Mouse (Mus musculus) hindbrain, postnatal 0 days (tissue): ENCODE measurements around the gene Gm10643. TPM values are rescaled to one million over a fixed set of nuclear protein-coding genes. Genes with fewer than 3 reads are reported as not detected.

Experiments used
- ATAC-seq: fragments of 200-750 bp; cut with Nextera tagmentation; 2 replicates; pipeline ENCODE4 v1.8.0; 2017; ENCODE audit warnings: mild to moderate bottlenecking, moderate TSS enrichment, moderate library complexity
- DNase-seq: peaks from one replicate; pipeline ENCODE4 v3.0.0-alpha.2; 2015; ENCODE audit warnings: low spot score
- H3K27ac ChIP-seq: fragments of 300-500 bp; sonication (generic); 2 replicates; pipeline ENCODE4 v1.5.1; 2014; ENCODE audit warnings: mild to moderate bottlenecking
- H3K27me3 ChIP-seq: fragments of 300-500 bp; sonication (generic); 2 replicates; pipeline ENCODE4 v1.6.1; 2014; ENCODE audit warnings: low read length, mixed read lengths; ENCODE audit not compliant: insufficient read depth
- H3K36me3 ChIP-seq: fragments of 300-500 bp; sonication (generic); 2 replicates; pipeline ENCODE4 v1.6.1; 2014; ENCODE audit warnings: low read length, mixed read lengths; ENCODE audit not compliant: insufficient read depth
- H3K4me1 ChIP-seq: fragments of 300-500 bp; sonication (generic); 2 replicates; pipeline ENCODE4 v1.6.1; 2014; ENCODE audit warnings: antibody characterized with exemption, low read length, mixed read lengths; ENCODE audit not compliant: insufficient read depth
- H3K4me2 ChIP-seq: fragments of 300-500 bp; sonication (generic); 2 replicates; pipeline ENCODE4 v1.6.1; 2014; ENCODE audit warnings: low read depth, mild to moderate bottlenecking, low read length, moderate library complexity, mixed read lengths
- H3K4me3 ChIP-seq: fragments of 300-500 bp; sonication (generic); 2 replicates; pipeline ENCODE4 v1.5.1; 2014; ENCODE audit warnings: low read length
- H3K9ac ChIP-seq: fragments of 300-500 bp; sonication (generic); replicated peaks from 2 replicates; pipeline ENCODE4 v1.6.1; 2014; ENCODE audit warnings: mild to moderate bottlenecking, low read length, moderate library complexity, mixed read lengths
- H3K9me3 ChIP-seq: fragments of 300-500 bp; sonication (generic); 2 replicates; pipeline ENCODE4 v1.6.1; 2016; ENCODE audit warnings: low read length, mixed read lengths
- CTCF ChIP-seq: IDR thresholded peaks from 2 replicates; pipeline ENCODE4 v1.5.1; 2016; ENCODE audit warnings: antibody characterized with exemption, control low read depth, low read depth
- WGBS: fragments of 180-500 bp; shearing (Covaris S2); extraction: QIAGEN DNeasy Blood & Tissue Kit; methylation state at CpG from one replicate; pipeline ENCODE4 v1.1.7; 2014; 5-methylcytosine and 5-hydroxymethylcytosine counted together
- polyA plus RNA-seq: library from polyadenylated mRNA; unstranded; fragments of >200 nt; fragmentation: Nextera tagmentation; extraction: Ambion mirVana; gene quantifications from 2 replicates; pipeline ENCODE4 v1.2.1, GENCODE M21; 2015
- total RNA-seq: library from RNA; depleted of rRNA; stranded (reverse); fragments of >200 nt; gene quantifications from 2 replicates; pipeline ENCODE4 v1.2.3, GENCODE M21; 2014

Gene Gm10643
- total and polyA plus RNA-seq, 2 experiments from 2014 or later, result 1.6 to 3.0 TPM

DNA sequence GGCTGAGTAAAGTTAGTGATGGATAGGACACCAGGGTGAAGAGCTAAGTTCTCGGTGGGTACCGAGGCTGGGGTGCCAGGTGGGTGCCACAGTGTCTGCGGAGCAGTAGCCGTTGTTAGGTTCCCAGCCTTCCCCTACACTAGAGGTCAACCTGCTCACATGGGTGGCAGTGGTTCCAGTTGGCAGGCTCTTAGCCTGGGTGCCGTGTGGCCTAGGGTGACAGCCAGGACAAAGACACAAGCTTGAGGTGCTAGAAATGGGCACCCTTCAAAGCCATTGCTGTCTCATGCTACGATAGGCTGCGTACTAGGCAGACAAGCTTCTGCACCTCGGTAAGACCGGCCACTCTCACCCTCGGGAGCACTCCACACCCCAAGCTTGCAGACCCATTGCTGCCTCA is 7.4 kb upstream of the Gm10643 start:
- no peak for DNase-seq
- H3K27me3 ChIP-seq, result no peaks in the 10 kb centered on the region
- no peak for ATAC-seq
- 0 out of 2 replicates have a peak overlapping the region, but pooled peaks have one; percentile 8 for H3K27ac ChIP-seq
- TF ChIP-seq CTCF, result no peak
- WGBS, result 87% methylated on average over 10 of the region's 10 CpGs
- H3K9me3 ChIP-seq, result no peaks in the 10 kb centered on the region
- H3K4me1 ChIP-seq, result peaks cover 33% of the 10 kb centered on the region
- no peak overlapping the region for H3K9ac ChIP-seq
- no peak overlapping the region for H3K4me2 ChIP-seq
- no peak overlapping the region for H3K4me3 ChIP-seq
- H3K36me3 ChIP-seq, result peaks cover 13% of the 10 kb centered on the region; the same call in 1 of the 2 replicates

- H3K4me3 ChIP-seq, result no peak overlapping the region
- H3K9me3 ChIP-seq, result no peaks in the 10 kb centered on the region
- no peak for TF ChIP-seq CTCF
- H3K27ac ChIP-seq, result no peak overlapping the region
- ATAC-seq (no peak), DNase-seq (no peak)
- H3K4me1 ChIP-seq, result peaks cover 33% of the 10 kb centered on the region
- 60% methylated on average over 3 of the region's 3 CpGs for WGBS
- H3K27me3 ChIP-seq, result no peaks in the 10 kb centered on the region
- peaks cover 13% of the 10 kb centered on the region; the same call in 1 of the 2 replicates for H3K36me3 ChIP-seq
- H3K9ac ChIP-seq, result no peak overlapping the region
- no peak overlapping the region for H3K4me2 ChIP-seq
These were observed 7.0 kb upstream of the Gm10643 start for GRCm38 (mm10) chr8:84071921-84072320.

GRCm38 (mm10) chr8:84070667-84071066 is 5.7 kb upstream of the Gm10643 start:
- Histone ChIP-seq H3K36me3 (0 out of 2 replicates have a peak, but pooled peaks cover 13% of the 10 kb centered on the region), H3K4me3 (no peak overlapping the region), H3K27ac (peak overlapping the region; percentile 65; the same call in 1 of the 2 replicates), H3K9ac (no peak overlapping the region), H3K4me1 (peaks cover 33% of the 10 kb centered on the region), H3K27me3 (no peaks in the 10 kb centered on the region), H3K9me3 (no peaks in the 10 kb centered on the region), H3K4me2 (no peak overlapping the region)
- TF ChIP-seq CTCF, result no peak
- DNase-seq (peak; percentile 26), ATAC-seq (no peak)
- WGBS, result 53% methylated on average over 2 of the region's 2 CpGs

GRCm38 (mm10) chr8:84070241-84070640 is 5.3 kb upstream of the Gm10643 start:
- H3K27ac ChIP-seq, result peak overlapping the region; percentile 65
- WGBS, result 81% methylated on average over 5 of the region's 5 CpGs

GRCm38 (mm10) chr8:84069750-84070149 is 4.8 kb upstream of the Gm10643 start:
- H3K4me2 ChIP-seq, result no peak overlapping the region
- H3K9ac ChIP-seq, result no peak overlapping the region
- H3K9me3 ChIP-seq, result no peaks in the 10 kb centered on the region
- ATAC-seq, result no peak
- no peaks in the 10 kb centered on the region for H3K27me3 ChIP-seq
- no peak overlapping the region for H3K4me3 ChIP-seq
- 0 out of 2 replicates have a peak, but pooled peaks cover 7% of the 10 kb centered on the region for H3K36me3 ChIP-seq
- WGBS, result 43% methylated on average over 2 of the region's 2 CpGs
- peaks cover 33% of the 10 kb centered on the region for H3K4me1 ChIP-seq
- peak; percentile 43 for DNase-seq
- H3K27ac ChIP-seq, result peak overlapping the region; percentile 65
- TF ChIP-seq CTCF, result no peak

More at GRCm38 (mm10) chr8:84070241-84070640, 5.3 kb upstream of the Gm10643 start:
- H3K27me3 ChIP-seq, result no peaks in the 10 kb centered on the region
- H3K9me3 ChIP-seq, result no peaks in the 10 kb centered on the region
- no peak for DNase-seq
- no peak for ATAC-seq
- H3K4me3 ChIP-seq, result no peak overlapping the region
- H3K4me1 ChIP-seq, result peaks cover 33% of the 10 kb centered on the region
- H3K36me3 ChIP-seq, result 0 out of 2 replicates have a peak, but pooled peaks cover 10% of the 10 kb centered on the region
- H3K4me2 ChIP-seq, result no peak overlapping the region
- H3K9ac ChIP-seq, result no peak overlapping the region
- TF ChIP-seq CTCF, result no peak

GRCm38 (mm10) chr8:84069169-84069568 is 4.2 kb upstream of the Gm10643 start:
- Histone ChIP-seq H3K9ac (no peak overlapping the region), H3K4me2 (no peak overlapping the region), H3K4me1 (peaks cover 33% of the 10 kb centered on the region), H3K27me3 (no peaks in the 10 kb centered on the region), H3K9me3 (no peaks in the 10 kb centered on the region), H3K27ac (peak overlapping the region; percentile 65; the same call in 1 of the 2 replicates), H3K36me3 (0 out of 2 replicates have a peak, but pooled peaks cover 3% of the 10 kb centered on the region), H3K4me3 (no peak overlapping the region)
- no peak for TF ChIP-seq CTCF
- 21% methylated on average over 1 of the region's 1 CpGs for WGBS
- DNase-seq (no peak), ATAC-seq (no peak)

GRCm38 (mm10) chr8:84068316-84069035 is 3.5 kb upstream of the Gm10643 start:
- Histone ChIP-seq H3K27me3 (no peaks in the 10 kb centered on the region), H3K4me3 (no peak overlapping the region), H3K4me2 (peak overlapping the region; percentile 48), H3K9me3 (no peaks in the 10 kb centered on the region), H3K9ac (no peak overlapping the region), H3K36me3 (no peaks in the 10 kb centered on the region), H3K27ac (no peak overlapping the region), H3K4me1 (peaks cover 33% of the 10 kb centered on the region)
- WGBS, result 72% methylated on average over 12 of the region's 12 CpGs
- no peak for DNase-seq
- ATAC-seq, result no peak
- no peak for TF ChIP-seq CTCF
